Mouse (Mus musculus) C2C12 (cell line): ENCODE measurements around the gene Brd4. TPM values are rescaled to one million over a fixed set of nuclear protein-coding genes. Genes with fewer than 3 reads are reported as not detected.

Experiments used
- H3K27me3 ChIP-seq: one replicate; pipeline ENCODE4 v1.6.1; 2011; ENCODE audit not compliant: control insufficient read depth, insufficient read depth, insufficient read length
- H3K36me3 ChIP-seq: one replicate; pipeline ENCODE4 v1.6.1; 2011; ENCODE audit not compliant: control insufficient read depth, insufficient read depth
- H3K4me3 ChIP-seq: one replicate; pipeline ENCODE4 v1.5.1; 2011; ENCODE audit warnings: mild to moderate bottlenecking, control low read depth; ENCODE audit not compliant: poor library complexity, insufficient read depth, severe bottlenecking
- H3K79me2 ChIP-seq: one replicate; pipeline ENCODE4 v1.6.1; 2011; ENCODE audit not compliant: control insufficient read depth, insufficient read depth
- H3K79me3 ChIP-seq: one replicate; pipeline ENCODE4 v1.6.1; 2011; ENCODE audit warnings: low read depth, control low read depth
- H3ac ChIP-seq: one replicate; pipeline ENCODE3; 2011; ENCODE audit warnings: low read depth; ENCODE audit not compliant: control insufficient read depth, insufficient read length
- CEBPB ChIP-seq: IDR thresholded peaks from one replicate; pipeline ENCODE4 v1.6.1; 2011; ENCODE audit warnings: low read depth, mild to moderate bottlenecking, control low read depth, moderate library complexity
- CTCF ChIP-seq: IDR thresholded peaks from one replicate; pipeline ENCODE4 v1.5.1; 2011; ENCODE audit not compliant: control insufficient read depth, insufficient read depth, insufficient read length
- FOSL1 ChIP-seq: IDR thresholded peaks from one replicate; pipeline ENCODE4 v1.8.0; 2011; ENCODE audit warnings: mild to moderate bottlenecking, low read length; ENCODE audit not compliant: poor library complexity, insufficient read depth, severe bottlenecking
- MAX ChIP-seq: IDR thresholded peaks from one replicate; pipeline ENCODE4 v1.6.1; 2011; ENCODE audit warnings: mild to moderate bottlenecking, control low read depth
- MYOD1 ChIP-seq: IDR thresholded peaks from one replicate; pipeline ENCODE4 v1.6.1; 2011; ENCODE audit warnings: low read depth; ENCODE audit not compliant: control insufficient read depth, insufficient read length
- MYOG ChIP-seq: IDR thresholded peaks from one replicate; pipeline ENCODE4 v1.6.1; 2011; ENCODE audit not compliant: control insufficient read depth, insufficient read length; ENCODE audit errors: extremely low read depth
- USF1 ChIP-seq: IDR thresholded peaks from one replicate; pipeline ENCODE4 v1.6.1; 2011; ENCODE audit warnings: low read depth, mild to moderate bottlenecking, control low read depth, moderate library complexity
- polyA plus RNA-seq: library from polyadenylated mRNA; unstranded; fragments of >200 nt; fragmentation: generic; extraction: Trizol; gene quantifications from one replicate; pipeline ENCODE4 v1.2.1, GENCODE M21; 2012; ENCODE audit warnings: missing spikeins

The Brd4 gene
- polyA plus RNA-seq, 1 experiment, result 46.9 TPM

- H3K4me3 ChIP-seq, result no peak overlapping the region
- no peak overlapping the region for H3ac ChIP-seq
- no peak for TF ChIP-seq MYOG
- TF ChIP-seq CEBPB, result no peak
- TF ChIP-seq MYOD1, result no peak
- no peak for TF ChIP-seq CTCF
- no peak for TF ChIP-seq MAX
- no peak for TF ChIP-seq FOSL1
- H3K79me3 ChIP-seq, result peaks cover 28% of the 10 kb centered on the region
- peaks cover 96% of the 10 kb centered on the region for H3K36me3 ChIP-seq
- peaks cover 37% of the 10 kb centered on the region for H3K79me2 ChIP-seq
- H3K27me3 ChIP-seq, result no peaks in the 10 kb centered on the region
These were observed 29.4 kb upstream of the Brd4 start for GRCm38 (mm10) chr17:32313892-32314291.

- H3K79me2 ChIP-seq, result peaks cover 26% of the 10 kb centered on the region
- H3K36me3 ChIP-seq, result peaks cover 100% of the 10 kb centered on the region
- TF ChIP-seq USF1, result no peak
- H3ac ChIP-seq, result no peak overlapping the region
- H3K79me3 ChIP-seq, result peaks cover 18% of the 10 kb centered on the region
- no peaks in the 10 kb centered on the region for H3K27me3 ChIP-seq
- H3K4me3 ChIP-seq, result no peak overlapping the region
These were observed 28.3 kb upstream of the Brd4 start for GRCm38 (mm10) chr17:32312801-32313200.

GRCm38 (mm10) chr17:32307963-32308362 lies 23.4 kb upstream of the Brd4 start:
- Histone ChIP-seq H3K4me3 (no peak overlapping the region), H3K79me3 (no peaks in the 10 kb centered on the region), H3K36me3 (peaks cover 100% of the 10 kb centered on the region), H3ac (no peak overlapping the region), H3K79me2 (no peaks in the 10 kb centered on the region), H3K27me3 (no peaks in the 10 kb centered on the region)
- TF ChIP-seq CTCF (no peak), MAX (no peak), MYOG (no peak), MYOD1 (no peak), USF1 (no peak), CEBPB (no peak), FOSL1 (no peak)

- peaks cover 2% of the 10 kb centered on the region for H3K36me3 ChIP-seq
- TF ChIP-seq MYOD1 (no peak), USF1 (no peak)
- H3K27me3 ChIP-seq, result no peaks in the 10 kb centered on the region
- no peaks in the 10 kb centered on the region for H3K79me3 ChIP-seq
- no peaks in the 10 kb centered on the region for H3K79me2 ChIP-seq
- no peak overlapping the region for H3ac ChIP-seq
- no peak overlapping the region for H3K4me3 ChIP-seq
These were observed 13.6 kb upstream of the Brd4 start for GRCm38 (mm10) chr17:32298125-32298524.

- TF ChIP-seq MYOD1 (no peak), CTCF (no peak), MYOG (no peak), MAX (no peak), CEBPB (no peak), USF1 (no peak), FOSL1 (no peak)
- no peak overlapping the region for H3ac ChIP-seq
- no peaks in the 10 kb centered on the region for H3K79me3 ChIP-seq
- H3K4me3 ChIP-seq, result no peak overlapping the region
- H3K79me2 ChIP-seq, result no peaks in the 10 kb centered on the region
- H3K27me3 ChIP-seq, result no peaks in the 10 kb centered on the region
- no peaks in the 10 kb centered on the region for H3K36me3 ChIP-seq
These were observed 11.4 kb upstream of the Brd4 start for GRCm38 (mm10) chr17:32295901-32296300.

GRCm38 (mm10) chr17:32295160-32295559 lies 10.6 kb upstream of the Brd4 start:
- H3ac ChIP-seq, result no peak overlapping the region

More at GRCm38 (mm10) chr17:32295160-32295559, 10.6 kb upstream of the Brd4 start:
- TF ChIP-seq MAX (no peak), CEBPB (no peak), MYOG (no peak), MYOD1 (no peak), CTCF (no peak), USF1 (no peak), FOSL1 (no peak)
- H3K79me3 ChIP-seq, result no peaks in the 10 kb centered on the region
- no peak overlapping the region for H3K4me3 ChIP-seq
- no peaks in the 10 kb centered on the region for H3K79me2 ChIP-seq
- H3K27me3 ChIP-seq, result no peaks in the 10 kb centered on the region
- no peaks in the 10 kb centered on the region for H3K36me3 ChIP-seq
